Mouse (Mus musculus): ENCODE data around the gene Myh7b. TPM values are rescaled to one million over a fixed set of nuclear protein-coding genes. Genes with fewer than 3 reads are reported as not detected.

The Myh7b gene
- total and polyA plus RNA-seq, 2 experiments from 2014 or later = 3.1 to 3.4 TPM

DNA sequence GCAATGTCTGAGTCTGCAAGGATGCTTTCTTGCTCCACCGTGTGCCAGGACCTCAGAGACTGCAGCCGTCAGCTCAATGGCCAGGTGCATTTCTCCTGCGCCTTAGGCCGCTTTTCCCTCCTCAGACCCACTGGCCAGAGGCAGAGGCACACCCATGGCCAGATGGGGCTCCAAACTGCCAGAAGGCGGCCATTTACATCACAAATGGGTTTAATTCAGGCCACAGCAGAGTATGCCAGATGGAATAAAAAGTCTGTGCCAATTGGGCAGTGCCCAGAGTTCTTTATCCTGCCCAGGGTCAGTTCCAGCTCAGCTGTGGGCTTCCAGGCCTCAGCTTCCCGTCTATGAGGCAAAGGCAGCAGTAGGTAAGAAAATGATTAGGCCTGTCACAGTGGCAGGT, 29.6 kb downstream of the Myh7b start:
- Histone ChIP-seq H3K9me3 (ENCODE audit: low read length) (no peaks in the 10 kb centered on the region), H3K4me1 (ENCODE audit: insufficient read depth, low read length) (peaks cover 10% of the 10 kb centered on the region; the same call in 1 of the 2 replicates), H3K4me2 (ENCODE audit: low read depth, low read length) (no peak overlapping the region), H3K27ac (peak overlapping the region; percentile 52; the same call in 1 of the 2 replicates), H3K9ac (replicated peaks; ENCODE audit: low read length) (no peak overlapping the region), H3K4me3 (ENCODE audit: low read length) (no peak overlapping the region), H3K36me3 (ENCODE audit: insufficient read depth, low read length) (peaks cover 75% of the 10 kb centered on the region), H3K27me3 (ENCODE audit: insufficient read depth, low read length) (no peaks in the 10 kb centered on the region)
- 40% methylated on average over 6 of the region's 6 CpGs for WGBS
- DNase-seq (ENCODE audit: low spot score) (peak; percentile 82), ATAC-seq (peak; percentile 72)
- TF ChIP-seq CTCF (IDR thresholded peaks at IDR 0.05; ENCODE audit: low read depth) = no peak

DNA sequence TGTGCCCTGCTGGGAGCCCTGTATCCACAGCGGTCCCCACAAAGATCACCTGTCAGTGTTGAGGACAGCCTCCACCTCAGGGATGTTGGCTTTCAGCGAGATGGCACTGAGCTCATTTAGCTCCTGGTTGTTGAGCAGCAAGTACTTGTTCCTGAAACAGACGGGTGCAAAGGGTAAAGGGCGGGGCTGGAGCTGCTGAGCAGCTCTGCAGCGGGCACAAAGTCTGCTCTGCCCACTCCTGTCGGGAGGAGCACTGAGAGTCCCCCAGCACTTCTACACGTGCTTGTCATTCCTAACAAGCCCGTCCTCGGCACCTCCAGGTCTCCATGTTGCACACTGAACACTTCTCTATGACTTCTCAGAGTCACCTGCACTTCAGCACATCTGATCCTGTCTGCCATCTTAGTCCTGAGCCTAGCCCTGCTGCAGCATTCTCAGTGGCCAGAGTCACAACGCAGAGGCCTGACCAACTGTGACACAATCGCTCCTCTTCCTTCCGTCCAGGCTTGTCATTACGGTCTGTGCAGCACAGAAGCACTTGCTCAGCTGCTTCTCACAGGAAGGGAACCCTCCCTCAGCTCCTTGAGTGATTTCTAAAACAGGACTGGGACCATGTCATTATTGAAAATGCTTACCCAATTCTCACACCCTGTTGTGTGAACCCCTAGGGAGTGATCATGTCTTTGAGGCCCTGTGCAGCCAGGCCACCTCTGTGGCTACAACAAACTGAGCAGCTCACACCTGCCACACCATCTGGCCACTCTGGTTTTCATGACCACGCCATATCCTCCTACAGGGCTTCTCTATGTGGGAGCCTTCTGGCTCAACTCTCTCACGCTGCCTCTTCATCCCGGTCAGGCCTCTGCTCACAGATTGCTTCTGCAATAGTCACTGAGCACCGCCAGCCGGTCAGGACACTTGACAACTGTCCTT, 30.8 kb downstream of the Myh7b start:
- Histone ChIP-seq H3K9me3 (ENCODE audit: low read length) (no peaks in the 10 kb centered on the region), H3K27me3 (ENCODE audit: insufficient read depth, low read length) (no peaks in the 10 kb centered on the region), H3K36me3 (ENCODE audit: insufficient read depth, low read length) (peaks cover 72% of the 10 kb centered on the region), H3K4me2 (ENCODE audit: low read depth, low read length) (no peak overlapping the region), H3K4me3 (ENCODE audit: low read length) (no peak overlapping the region), H3K9ac (replicated peaks; ENCODE audit: low read length) (no peak overlapping the region), H3K4me1 (ENCODE audit: insufficient read depth, low read length) (peaks cover 10% of the 10 kb centered on the region; the same call in 1 of the 2 replicates), H3K27ac (peak overlapping the region; percentile 52)
- 54% methylated on average over 18 of the region's 18 CpGs for WGBS
- TF ChIP-seq CTCF (IDR thresholded peaks at IDR 0.05; ENCODE audit: low read depth) = no peak
- DNase-seq (ENCODE audit: low spot score) (peak; percentile 67), ATAC-seq (peak; percentile 39)

DNA sequence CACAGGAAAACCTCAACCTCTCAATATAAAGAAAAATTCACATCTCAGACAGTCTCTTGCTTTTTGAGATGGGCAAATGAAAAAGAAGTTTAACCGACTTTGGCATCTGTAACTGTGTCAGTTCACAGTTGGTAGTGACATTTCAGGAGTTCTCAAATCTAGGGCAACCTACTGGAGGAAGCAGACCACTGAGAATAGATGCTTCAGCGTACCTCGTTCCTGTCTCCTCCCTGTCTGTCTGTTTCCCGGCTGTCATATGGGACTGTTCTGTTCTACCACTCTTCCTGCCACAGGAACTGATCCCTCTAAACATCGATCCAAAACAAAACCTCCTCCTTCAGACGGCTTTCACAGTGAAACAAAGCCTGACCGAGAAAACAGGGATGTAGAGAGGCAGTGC, 34.7 kb downstream of the Myh7b start:
- Histone ChIP-seq H3K9ac (replicated peaks; ENCODE audit: low read length) (no peak overlapping the region), H3K27me3 (ENCODE audit: insufficient read depth, low read length) (no peaks in the 10 kb centered on the region), H3K4me3 (ENCODE audit: low read length) (no peak overlapping the region), H3K4me1 (ENCODE audit: insufficient read depth, low read length) (0 out of 2 replicates have a peak, but pooled peaks cover 7% of the 10 kb centered on the region), H3K4me2 (ENCODE audit: low read depth, low read length) (no peak overlapping the region), H3K36me3 (ENCODE audit: insufficient read depth, low read length) (peaks cover 58% of the 10 kb centered on the region), H3K27ac (no peak overlapping the region), H3K9me3 (ENCODE audit: low read length) (no peaks in the 10 kb centered on the region)
- DNase-seq (ENCODE audit: low spot score) = no peak
- no peak for ATAC-seq
- WGBS = 82% methylated on average over 7 of the region's 7 CpGs
- no peak for TF ChIP-seq CTCF (IDR thresholded peaks at IDR 0.05; ENCODE audit: low read depth)

DNA sequence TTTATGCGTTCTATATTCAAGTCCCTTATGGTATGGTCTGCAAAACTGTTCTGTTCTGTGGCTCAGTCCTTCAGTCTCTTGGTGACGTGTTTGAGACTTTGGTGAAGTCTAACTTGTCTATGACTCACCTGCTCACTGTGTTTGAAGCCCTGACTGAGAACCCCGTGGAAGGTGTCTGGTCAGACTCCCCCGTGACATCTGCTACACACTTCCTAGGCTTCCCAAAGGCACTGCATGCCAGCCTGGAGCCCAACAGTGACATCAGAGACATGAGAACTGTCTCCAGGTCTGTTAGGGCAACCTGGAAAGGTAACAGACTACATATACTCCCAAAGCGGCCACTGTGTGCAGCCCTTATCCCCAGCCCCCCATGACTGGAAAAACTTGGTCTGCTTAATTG, 41.6 kb downstream of the Myh7b start:
- H3K4me3 ChIP-seq (ENCODE audit: low read length) = no peak overlapping the region
- TF ChIP-seq CTCF (IDR thresholded peaks at IDR 0.05; ENCODE audit: low read depth) = no peak
- H3K9me3 ChIP-seq (ENCODE audit: low read length) = no peaks in the 10 kb centered on the region
- ATAC-seq = no peak
- peaks cover 70% of the 10 kb centered on the region for H3K36me3 ChIP-seq (ENCODE audit: insufficient read depth, low read length)
- H3K27ac ChIP-seq = no peak overlapping the region
- no peaks in the 10 kb centered on the region for H3K4me1 ChIP-seq (ENCODE audit: insufficient read depth, low read length)
- H3K9ac ChIP-seq (replicated peaks; ENCODE audit: low read length) = no peak overlapping the region
- H3K4me2 ChIP-seq (ENCODE audit: low read depth, low read length) = no peak overlapping the region
- no peaks in the 10 kb centered on the region for H3K27me3 ChIP-seq (ENCODE audit: insufficient read depth, low read length)
- no peak for DNase-seq (ENCODE audit: low spot score)
- 96% methylated on average over 5 of the region's 5 CpGs for WGBS

DNA sequence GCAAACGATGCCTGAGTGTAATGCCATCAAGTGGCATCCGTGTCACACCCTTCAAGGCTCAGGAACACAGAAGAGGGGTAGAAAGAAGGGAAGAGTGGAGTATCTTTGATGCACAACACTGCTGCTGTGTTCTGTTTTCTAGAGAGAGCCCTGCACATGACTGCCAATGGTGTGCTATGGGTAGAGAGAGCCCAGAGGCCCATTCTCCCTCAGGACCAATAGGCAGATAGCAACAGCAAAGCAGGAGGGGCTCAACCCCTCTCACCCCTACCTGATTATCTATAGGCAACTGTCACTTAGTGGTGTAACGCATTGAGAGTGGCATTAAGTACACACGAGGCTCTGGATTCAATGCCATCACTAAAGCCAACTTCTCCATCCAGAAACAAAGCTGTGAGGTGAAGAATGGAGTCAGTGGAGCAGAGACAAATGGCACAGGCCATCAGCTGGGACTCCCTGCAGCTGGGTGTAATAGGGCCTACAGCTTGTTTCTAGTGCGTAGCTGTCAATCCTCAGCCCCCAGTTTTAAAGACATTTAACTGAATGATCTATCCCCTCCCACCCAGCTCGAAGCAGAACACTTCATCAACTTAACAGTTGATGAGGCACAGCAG, 44.9 kb downstream of the Myh7b start:
- WGBS = 42% methylated on average over 6 of the region's 6 CpGs
- DNase-seq (ENCODE audit: low spot score) (no peak), ATAC-seq (no peak)
- H3K27me3 ChIP-seq (ENCODE audit: insufficient read depth, low read length) = no peaks in the 10 kb centered on the region
- peaks cover 64% of the 10 kb centered on the region for H3K36me3 ChIP-seq (ENCODE audit: insufficient read depth, low read length)
- no peak for TF ChIP-seq CTCF (IDR thresholded peaks at IDR 0.05; ENCODE audit: low read depth)
- no peak overlapping the region for H3K27ac ChIP-seq
- no peaks in the 10 kb centered on the region for H3K9me3 ChIP-seq (ENCODE audit: low read length)
- H3K4me2 ChIP-seq (ENCODE audit: low read depth, low read length) = no peak overlapping the region
- H3K4me1 ChIP-seq (ENCODE audit: insufficient read depth, low read length) = no peaks in the 10 kb centered on the region
- no peak overlapping the region for H3K4me3 ChIP-seq (ENCODE audit: low read length)
- no peak overlapping the region for H3K9ac ChIP-seq (replicated peaks; ENCODE audit: low read length)

DNA sequence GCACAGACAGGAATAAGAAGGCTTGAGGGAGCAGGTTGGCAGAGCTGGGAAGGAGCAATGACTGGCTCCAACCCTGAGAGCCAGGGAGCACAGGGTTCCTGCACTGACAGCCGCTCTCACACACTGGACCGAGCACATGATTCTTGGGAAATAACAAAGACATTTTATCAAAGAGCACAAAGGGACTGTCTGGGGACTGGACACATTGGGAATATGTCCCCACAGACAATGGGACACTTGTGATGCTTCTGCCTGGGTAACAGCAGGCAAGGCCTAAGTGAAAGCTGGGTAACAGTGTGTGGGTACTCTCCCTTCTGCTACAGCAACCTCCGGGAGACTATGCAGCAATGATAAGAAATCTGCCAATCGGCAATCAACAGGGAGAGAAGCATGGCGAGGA, 51.4 kb downstream of the Myh7b start:
- H3K4me2 ChIP-seq (ENCODE audit: low read depth, low read length) = no peak overlapping the region
- H3K9me3 ChIP-seq (ENCODE audit: low read length) = no peaks in the 10 kb centered on the region
- peaks cover 45% of the 10 kb centered on the region for H3K36me3 ChIP-seq (ENCODE audit: insufficient read depth, low read length)
- ATAC-seq (no peak), DNase-seq (ENCODE audit: low spot score) (no peak)
- TF ChIP-seq CTCF (IDR thresholded peaks at IDR 0.05; ENCODE audit: low read depth) = no peak
- no peaks in the 10 kb centered on the region for H3K4me1 ChIP-seq (ENCODE audit: insufficient read depth, low read length)
- H3K9ac ChIP-seq (replicated peaks; ENCODE audit: low read length) = no peak overlapping the region
- no peaks in the 10 kb centered on the region for H3K27me3 ChIP-seq (ENCODE audit: insufficient read depth, low read length)
- H3K27ac ChIP-seq = no peak overlapping the region
- WGBS = 80% methylated on average over 5 of the region's 5 CpGs
- H3K4me3 ChIP-seq (ENCODE audit: low read length) = no peak overlapping the region
